Mouse (Mus musculus) intestine, embryonic 16.5 days (tissue): Measurements from ENCODE around the gene Lhfpl5. TPM values are rescaled to one million over a fixed set of nuclear protein-coding genes. Genes with fewer than 3 reads are reported as not detected.

Experiments
- ATAC-seq: fragments of 200-750 bp; cut with Nextera tagmentation; 2 replicates; pipeline ENCODE4 v1.8.0; 2017; ENCODE audit warnings: moderate TSS enrichment, moderate library complexity
- H3K27ac ChIP-seq: fragments of 300-500 bp; sonication (generic); 2 replicates; pipeline ENCODE4 v1.5.1; 2014; ENCODE audit warnings: mild to moderate bottlenecking, low read length
- H3K27me3 ChIP-seq: fragments of 300-500 bp; sonication (generic); replicated peaks from 2 replicates; pipeline ENCODE4 v1.6.1; 2014; ENCODE audit warnings: low read length, control low read depth, mixed read lengths; ENCODE audit not compliant: control insufficient read depth, insufficient read depth
- H3K36me3 ChIP-seq: fragments of 300-500 bp; sonication (generic); 2 replicates; pipeline ENCODE4 v1.6.1; 2014; ENCODE audit warnings: low read length, control low read depth; ENCODE audit not compliant: control insufficient read depth, insufficient read depth
- H3K4me1 ChIP-seq: fragments of 300-500 bp; sonication (generic); 2 replicates; pipeline ENCODE4 v1.6.1; 2014; ENCODE audit warnings: low read length, control low read depth, mixed read lengths; ENCODE audit not compliant: control insufficient read depth, insufficient read depth
- H3K4me2 ChIP-seq: fragments of 300-500 bp; sonication (generic); 2 replicates; pipeline ENCODE4 v1.6.1; 2014; ENCODE audit warnings: low read depth, low read length, control low read depth
- H3K4me3 ChIP-seq: fragments of 300-500 bp; sonication (generic); 2 replicates; pipeline ENCODE4 v1.5.1; 2014; ENCODE audit warnings: mild to moderate bottlenecking, low read length
- H3K9ac ChIP-seq: fragments of 300-500 bp; sonication (generic); 2 replicates; pipeline ENCODE4 v1.6.1; 2014; ENCODE audit warnings: low read depth, low read length
- H3K9me3 ChIP-seq: fragments of 300-500 bp; sonication (generic); 2 replicates; pipeline ENCODE4 v1.6.1; 2016; ENCODE audit warnings: low read length, control low read depth; ENCODE audit not compliant: control insufficient read depth
- WGBS: fragments of 180-500 bp; shearing (Covaris S2); extraction: QIAGEN DNeasy Blood & Tissue Kit; methylation state at CpG from one replicate; pipeline ENCODE4 v1.1.7; 2014; 5-methylcytosine and 5-hydroxymethylcytosine counted together
- polyA plus RNA-seq: library from polyadenylated mRNA; unstranded; fragments of >200 nt; fragmentation: Nextera tagmentation; extraction: Ambion mirVana; gene quantifications from 2 replicates; pipeline ENCODE4 v1.2.1, GENCODE M21; 2015

Lhfpl5 gene
- polyA plus RNA-seq, 1 experiment from 2014 or later: 0.92 TPM

GRCm38 (mm10) chr17:28591476-28591875 lies 16.0 kb downstream of the Lhfpl5 start:
- Histone ChIP-seq H3K27me3 (no peaks in the 10 kb centered on the region), H3K4me2 (no peak overlapping the region), H3K9me3 (no peaks in the 10 kb centered on the region), H3K36me3 (peaks cover 35% of the 10 kb centered on the region), H3K4me1 (no peaks in the 10 kb centered on the region), H3K9ac (no peak overlapping the region), H3K27ac (no peak overlapping the region), H3K4me3 (no peak overlapping the region)
- ATAC-seq: no peak
- 85% methylated on average over 5 of the region's 5 CpGs for WGBS

- H3K4me2 ChIP-seq: no peak overlapping the region
- ATAC-seq: peak; percentile 48; the same call in 1 of the 2 replicates
- no peaks in the 10 kb centered on the region for H3K9me3 ChIP-seq
- H3K4me1 ChIP-seq: no peaks in the 10 kb centered on the region
- no peaks in the 10 kb centered on the region for H3K27me3 ChIP-seq
- H3K27ac ChIP-seq: no peak overlapping the region
- no peak overlapping the region for H3K4me3 ChIP-seq
- H3K9ac ChIP-seq: no peak overlapping the region
- peaks cover 37% of the 10 kb centered on the region for H3K36me3 ChIP-seq
- 14% methylated on average over 4 of the region's 4 CpGs for whole genome bisulfite sequencing
Measured at GRCm38 (mm10) chr17:28592998-28593397, 17.6 kb downstream of the Lhfpl5 start.

GRCm38 (mm10) chr17:28593965-28594364 lies 18.5 kb downstream of the Lhfpl5 start:
- no peak overlapping the region for H3K4me3 ChIP-seq
- no peaks in the 10 kb centered on the region for H3K4me1 ChIP-seq
- H3K27me3 ChIP-seq: no peaks in the 10 kb centered on the region
- ATAC-seq: 0 out of 2 replicates have a peak, but pooled peaks have one; percentile 38
- no peak overlapping the region for H3K4me2 ChIP-seq
- no peak overlapping the region for H3K9ac ChIP-seq
- peaks cover 38% of the 10 kb centered on the region for H3K36me3 ChIP-seq
- WGBS: 55% methylated on average over 4 of the region's 4 CpGs
- no peak overlapping the region for H3K27ac ChIP-seq
- no peaks in the 10 kb centered on the region for H3K9me3 ChIP-seq

- no peaks in the 10 kb centered on the region for H3K27me3 ChIP-seq
- H3K9me3 ChIP-seq: no peaks in the 10 kb centered on the region
- 86% methylated on average over 5 of the region's 5 CpGs for WGBS
- no peak overlapping the region for H3K27ac ChIP-seq
- ATAC-seq: no peak
- no peaks in the 10 kb centered on the region for H3K4me1 ChIP-seq
- H3K4me2 ChIP-seq: no peak overlapping the region
- no peak overlapping the region for H3K4me3 ChIP-seq
- H3K9ac ChIP-seq: no peak overlapping the region
- H3K36me3 ChIP-seq: peaks cover 36% of the 10 kb centered on the region; the same call in 1 of the 2 replicates
Measured at GRCm38 (mm10) chr17:28600780-28601179, 25.3 kb downstream of the Lhfpl5 start.

- Histone ChIP-seq H3K4me3 (no peak overlapping the region), H3K4me1 (no peaks in the 10 kb centered on the region), H3K27me3 (no peaks in the 10 kb centered on the region), H3K9ac (no peak overlapping the region), H3K4me2 (no peak overlapping the region), H3K27ac (no peak overlapping the region), H3K9me3 (no peaks in the 10 kb centered on the region), H3K36me3 (peaks cover 35% of the 10 kb centered on the region)
- no peak for ATAC-seq
- WGBS: 90% methylated on average over 9 of the region's 9 CpGs
Measured at GRCm38 (mm10) chr17:28601557-28602250, 26.3 kb downstream of the Lhfpl5 start.

GRCm38 (mm10) chr17:28609543-28609942 lies 34.1 kb downstream of the Lhfpl5 start:
- Histone ChIP-seq H3K4me1 (no peaks in the 10 kb centered on the region), H3K27me3 (no peaks in the 10 kb centered on the region), H3K36me3 (peaks cover 3% of the 10 kb centered on the region; the same call in 1 of the 2 replicates), H3K4me2 (no peak overlapping the region), H3K4me3 (no peak overlapping the region), H3K9me3 (no peaks in the 10 kb centered on the region), H3K9ac (no peak overlapping the region), H3K27ac (no peak overlapping the region)
- 76% methylated on average over 3 of the region's 3 CpGs for WGBS
- no peak for ATAC-seq

GRCm38 (mm10) chr17:28612603-28613002 lies 37.2 kb downstream of the Lhfpl5 start:
- no peak overlapping the region for H3K4me3 ChIP-seq
- no peaks in the 10 kb centered on the region for H3K27me3 ChIP-seq
- H3K36me3 ChIP-seq: no peaks in the 10 kb centered on the region
- no peak overlapping the region for H3K9ac ChIP-seq
- H3K4me1 ChIP-seq: peaks cover 9% of the 10 kb centered on the region; the same call in 1 of the 2 replicates
- H3K4me2 ChIP-seq: no peak overlapping the region
- no peak for ATAC-seq
- 68% methylated on average over 2 of the region's 2 CpGs for WGBS
- no peak overlapping the region for H3K27ac ChIP-seq
- H3K9me3 ChIP-seq: no peaks in the 10 kb centered on the region

- no peak overlapping the region for H3K4me3 ChIP-seq
- ATAC-seq: no peak
- H3K4me2 ChIP-seq: no peak overlapping the region
- peaks cover 9% of the 10 kb centered on the region for H3K4me1 ChIP-seq
- no peak overlapping the region for H3K27ac ChIP-seq
- WGBS: 85% methylated on average over 6 of the region's 6 CpGs
- no peaks in the 10 kb centered on the region for H3K27me3 ChIP-seq
- no peaks in the 10 kb centered on the region for H3K9me3 ChIP-seq
- H3K36me3 ChIP-seq: no peaks in the 10 kb centered on the region
- H3K9ac ChIP-seq: no peak overlapping the region
Measured at GRCm38 (mm10) chr17:28613096-28613495, 37.7 kb downstream of the Lhfpl5 start.

- Histone ChIP-seq H3K9ac (no peak overlapping the region), H3K4me3 (no peak overlapping the region), H3K4me2 (no peak overlapping the region), H3K27ac (peak overlapping the region; percentile 37; the same call in 1 of the 2 replicates), H3K27me3 (no peaks in the 10 kb centered on the region), H3K9me3 (no peaks in the 10 kb centered on the region), H3K36me3 (no peaks in the 10 kb centered on the region), H3K4me1 (peaks cover 13% of the 10 kb centered on the region)
- peak; percentile 65 for ATAC-seq
- WGBS: 90% methylated on average over 4 of the region's 4 CpGs
Measured at GRCm38 (mm10) chr17:28615332-28615731, 39.9 kb downstream of the Lhfpl5 start.

GRCm38 (mm10) chr17:28617636-28618035 lies 42.2 kb downstream of the Lhfpl5 start:
- no peaks in the 10 kb centered on the region for H3K27me3 ChIP-seq
- no peak overlapping the region for H3K4me3 ChIP-seq
- no peak overlapping the region for H3K9ac ChIP-seq
- no peak overlapping the region for H3K27ac ChIP-seq
- no peak for ATAC-seq
- H3K4me1 ChIP-seq: peaks cover 24% of the 10 kb centered on the region
- H3K36me3 ChIP-seq: no peaks in the 10 kb centered on the region
- WGBS: 82% methylated on average over 10 of the region's 10 CpGs
- no peaks in the 10 kb centered on the region for H3K9me3 ChIP-seq
- no peak overlapping the region for H3K4me2 ChIP-seq
